Mouse (Mus musculus) megakaryocyte, adult 5-6 weeks (primary cell): ENCODE data around the gene Fam71f2. TPM values are rescaled to one million over a fixed set of nuclear protein-coding genes. Genes with fewer than 3 reads are reported as not detected.

Experiments
- ATAC-seq: 2 replicates; pipeline ENCODE4 v1.8.0; 2016; ENCODE audit warnings: mild to moderate bottlenecking, inconsistent platforms; ENCODE audit not compliant: poor library complexity, severe bottlenecking
- total RNA-seq, 2 experiments: library from RNA; stranded (forward) in 1 of 2; stranded (reverse) in 1 of 2; fragments of 153-499, 151-499 nt in 1 of 2; fragments of 221-1000, 200-1000 nt in 1 of 2; gene quantifications; 2 replicates each; pipeline versions ENCODE4 v1.2.3 to v1.2.4; 2015 to 2017

Fam71f2 gene
- total RNA-seq, 2 experiments from 2014 or later: not detected

DNA sequence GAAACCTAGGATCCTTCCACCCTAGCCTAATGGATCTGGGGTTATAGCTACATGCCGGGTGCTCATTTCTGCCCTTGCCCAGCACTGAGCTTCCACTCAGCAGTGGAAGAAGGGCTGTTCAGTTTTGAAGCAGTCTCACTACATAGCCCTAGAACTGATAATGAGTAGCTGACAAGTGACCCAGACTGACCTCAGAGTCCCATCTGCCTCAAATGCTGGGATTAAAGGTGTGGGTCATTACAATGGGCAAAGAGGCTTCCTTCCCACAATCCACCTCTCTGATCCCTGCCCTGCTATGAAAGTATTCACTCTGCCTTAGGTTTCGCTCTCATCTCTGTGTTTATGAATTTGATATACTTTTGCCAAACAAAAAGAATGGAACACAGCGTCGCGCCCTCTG is 2.6 kb upstream of the Fam71f2 start:
- no peak for ATAC-seq

- ATAC-seq: peak; percentile 73
These were observed 703 bp upstream of the Fam71f2 start for GRCm38 (mm10) chr6:29278513-29279267.

GRCm38 (mm10) chr6:29280671-29281070 is 1.3 kb downstream of the Fam71f2 start:
- no peak for ATAC-seq

DNA sequence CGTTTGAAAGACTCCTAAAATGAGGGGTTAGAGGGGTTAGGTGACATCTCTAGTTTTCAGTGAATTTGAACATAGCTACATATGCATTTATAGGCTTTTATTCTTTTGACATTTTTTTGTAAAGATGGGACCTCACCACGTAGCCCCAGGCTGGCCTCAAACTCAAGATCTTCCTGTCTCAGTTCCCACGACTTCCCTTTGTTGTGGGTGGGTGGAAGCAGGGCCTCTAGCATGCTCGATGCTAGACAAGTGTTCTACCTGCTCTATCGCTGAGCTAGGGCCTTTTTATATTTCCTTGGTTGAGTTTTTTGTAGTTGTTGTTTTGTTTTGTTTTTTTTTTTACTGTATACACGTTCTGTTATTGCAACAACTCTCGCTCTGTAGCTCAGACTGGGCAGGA is 7.5 kb downstream of the Fam71f2 start:
- no peak for ATAC-seq

- ATAC-seq: no peak
These were observed 8.1 kb downstream of the Fam71f2 start for GRCm38 (mm10) chr6:29287481-29287880.

GRCm38 (mm10) chr6:29287944-29288343 is 8.6 kb downstream of the Fam71f2 start:
- no peak for ATAC-seq

DNA sequence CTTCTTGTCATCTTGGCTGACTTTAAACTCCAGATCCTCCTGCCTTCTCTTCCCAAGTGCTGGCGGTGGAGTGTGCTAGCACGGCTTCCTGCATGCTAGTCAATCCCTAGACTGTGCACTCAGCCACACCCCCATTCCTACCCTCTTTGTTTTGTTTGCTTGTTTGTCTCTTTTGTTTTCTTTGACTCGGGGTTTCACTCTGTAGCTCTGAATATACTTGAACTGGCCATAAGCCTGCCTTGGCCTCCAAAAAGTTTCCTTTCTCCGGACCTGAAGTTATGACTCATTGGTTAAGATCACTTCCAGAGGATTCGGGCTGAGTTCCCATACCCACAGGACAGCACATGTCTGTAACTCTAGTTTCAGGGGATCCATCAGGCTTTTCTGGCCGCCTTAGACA is 9.3 kb downstream of the Fam71f2 start:
- ATAC-seq: no peak

GRCm38 (mm10) chr6:29299112-29299511 is 19.7 kb downstream of the Fam71f2 start:
- ATAC-seq: no peak

DNA sequence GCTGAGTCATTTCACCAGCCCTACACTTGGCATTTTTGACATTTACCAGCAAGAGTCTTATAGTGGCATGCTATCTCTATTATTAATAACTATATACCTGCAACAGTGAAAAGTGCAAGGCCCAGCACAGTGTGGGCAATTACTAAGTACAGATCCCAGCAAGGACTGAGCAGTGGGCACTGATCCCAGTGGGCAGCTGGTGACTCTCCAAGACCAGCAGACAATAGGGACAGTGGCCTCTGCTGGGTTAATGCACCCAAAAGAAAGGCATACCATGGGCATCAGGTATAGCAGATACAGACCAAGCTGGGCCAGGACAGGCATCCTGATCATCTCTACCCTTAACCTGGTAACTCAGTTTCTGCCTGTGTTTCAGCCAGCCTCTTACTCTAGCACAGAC is 23.9 kb downstream of the Fam71f2 start:
- ATAC-seq: no peak

DNA sequence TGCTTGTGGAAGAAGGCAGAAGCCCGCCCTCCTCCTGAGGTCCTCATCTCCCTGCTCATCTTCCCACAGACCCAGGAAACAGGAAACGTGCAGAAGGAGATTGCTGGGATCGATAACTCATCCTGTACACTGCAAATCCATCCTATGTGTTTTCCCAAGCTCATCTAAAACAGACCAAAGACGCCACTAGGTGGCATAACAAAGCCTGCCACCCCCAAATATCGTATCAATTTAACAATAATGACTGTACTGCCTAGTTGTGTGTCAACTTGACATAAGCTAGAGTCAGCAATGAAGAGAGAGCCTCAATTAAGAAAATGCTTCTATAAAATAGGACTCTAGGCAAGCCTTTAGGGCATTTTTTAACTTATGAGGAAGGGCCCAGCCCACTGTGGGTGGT is 24.3 kb downstream of the Fam71f2 start:
- no peak for ATAC-seq

DNA sequence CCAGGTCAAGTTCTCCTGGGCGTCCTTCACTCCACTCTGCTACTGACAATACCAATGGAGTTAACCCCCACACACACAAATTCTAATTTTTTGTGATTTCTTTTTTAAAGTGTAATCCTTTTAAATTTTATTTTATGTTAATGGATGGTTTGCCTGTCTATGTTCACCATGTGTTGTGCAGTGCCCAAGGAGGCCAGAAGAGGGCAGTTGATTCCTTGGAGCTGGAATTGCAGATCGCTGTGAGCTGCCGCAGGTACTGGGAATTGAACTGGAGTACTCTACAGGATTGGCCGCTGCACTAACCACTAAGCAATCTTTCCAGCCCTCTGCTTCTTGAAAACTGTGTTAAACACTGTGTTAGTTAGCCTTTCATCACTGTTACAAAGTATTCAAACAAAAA is 26.1 kb downstream of the Fam71f2 start:
- ATAC-seq: no peak

DNA sequence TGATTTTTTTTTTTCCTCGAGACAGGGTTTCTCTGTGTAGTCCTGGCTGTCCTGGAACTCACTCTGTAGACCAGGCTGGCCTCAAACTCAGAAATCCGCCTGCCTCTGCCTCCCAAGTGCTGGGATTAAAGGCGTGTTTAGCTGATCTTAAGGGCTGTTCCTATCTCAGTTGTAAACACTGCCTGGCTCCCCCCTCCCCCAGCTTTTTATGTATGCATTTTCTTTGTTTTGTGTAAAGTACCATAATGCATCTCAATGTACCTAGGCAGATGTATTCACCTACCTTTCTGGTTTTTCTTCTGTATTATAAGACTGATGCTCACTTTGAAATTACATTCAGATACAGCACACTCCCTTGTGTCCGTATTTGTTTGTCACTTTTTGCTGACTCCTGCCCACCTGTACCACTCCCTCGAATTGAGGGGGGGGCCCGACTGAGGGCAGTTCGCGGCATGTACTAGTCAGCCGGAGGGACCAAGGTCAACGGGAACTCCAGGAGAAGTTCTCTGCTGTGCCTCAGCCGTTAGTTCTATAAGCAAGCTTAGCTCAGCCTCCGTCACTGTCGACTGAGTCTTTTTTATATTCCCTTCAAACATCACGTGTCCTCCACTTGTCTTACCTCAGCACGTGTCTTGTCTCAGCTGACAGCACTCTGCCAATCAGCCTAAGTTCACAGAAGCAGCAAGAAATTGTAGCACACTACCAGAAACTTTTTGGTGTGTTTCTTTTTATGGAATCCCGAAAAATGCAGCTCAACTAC is 29.6 kb downstream of the Fam71f2 start:
- no peak for ATAC-seq

DNA sequence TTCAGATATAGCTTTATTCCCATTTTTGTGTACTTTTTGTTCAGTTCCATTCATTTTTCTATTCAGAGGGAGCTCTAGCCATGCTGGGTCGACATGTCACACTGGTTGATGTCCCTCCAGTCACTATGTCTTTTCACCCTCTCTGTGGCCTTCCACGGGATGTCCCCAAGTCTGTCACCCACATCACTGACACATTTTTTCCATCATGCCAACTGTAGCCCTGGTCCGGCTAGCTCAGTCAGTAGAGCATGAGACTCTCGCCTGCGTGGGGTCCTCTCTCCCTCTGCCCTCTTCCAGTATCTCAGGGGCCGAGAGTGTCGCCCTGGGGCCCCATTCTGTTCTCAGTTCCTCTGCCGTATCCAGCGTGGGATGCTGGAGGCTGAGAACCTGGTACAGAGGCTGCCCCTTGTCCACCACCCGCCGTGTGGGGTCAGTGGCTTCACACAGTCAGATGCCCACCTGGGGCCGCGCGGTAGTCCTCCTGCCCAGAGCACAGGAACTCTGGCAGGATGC is 34.4 kb downstream of the Fam71f2 start:
- ATAC-seq: no peak

DNA sequence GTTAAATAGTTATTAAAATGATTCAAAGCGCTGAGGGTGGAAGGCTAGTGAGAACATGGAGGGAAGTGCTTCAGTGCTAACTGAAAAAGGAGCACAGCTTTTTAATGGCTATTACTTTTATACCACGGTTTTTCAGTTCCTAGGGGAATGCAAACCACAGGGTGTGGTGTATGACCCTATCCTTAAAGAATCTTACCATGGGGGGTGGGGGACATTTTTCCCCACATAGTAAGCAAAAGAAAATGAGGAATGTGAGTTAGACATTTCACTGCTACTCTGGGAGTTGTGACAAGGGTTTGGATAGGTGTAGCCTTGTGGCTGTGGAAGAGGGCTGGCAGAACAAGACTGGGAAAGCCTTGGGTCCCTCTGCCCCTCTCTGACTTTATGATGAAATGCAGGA is 37.9 kb downstream of the Fam71f2 start:
- ATAC-seq: no peak

DNA sequence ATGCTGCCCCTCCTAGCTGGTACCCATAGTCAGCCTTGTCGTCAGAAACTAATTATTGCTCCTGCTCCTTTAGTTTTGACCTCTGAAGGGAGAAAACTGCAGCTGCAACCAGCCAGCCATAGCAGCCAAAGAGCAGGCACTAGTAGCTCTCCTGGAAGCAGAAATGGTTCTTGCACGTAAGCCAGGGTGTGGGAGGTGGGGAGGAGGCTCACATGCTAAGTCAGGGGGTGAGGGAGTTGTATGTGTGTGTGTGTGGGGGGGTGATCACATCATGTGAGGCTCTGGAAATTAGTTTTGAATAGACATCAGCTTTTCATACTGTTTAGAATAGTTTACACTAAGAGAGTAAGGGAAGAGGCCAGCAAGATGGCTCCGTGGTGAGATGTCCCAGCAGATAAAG is 38.5 kb downstream of the Fam71f2 start:
- ATAC-seq: no peak

- no peak for ATAC-seq
These were observed 39.5 kb downstream of the Fam71f2 start, which contains the start of gene Fam71f1 for GRCm38 (mm10) chr6:29318879-29319278. Gene Fam71f1 (plus strand): TSS chr6:29319140.

DNA sequence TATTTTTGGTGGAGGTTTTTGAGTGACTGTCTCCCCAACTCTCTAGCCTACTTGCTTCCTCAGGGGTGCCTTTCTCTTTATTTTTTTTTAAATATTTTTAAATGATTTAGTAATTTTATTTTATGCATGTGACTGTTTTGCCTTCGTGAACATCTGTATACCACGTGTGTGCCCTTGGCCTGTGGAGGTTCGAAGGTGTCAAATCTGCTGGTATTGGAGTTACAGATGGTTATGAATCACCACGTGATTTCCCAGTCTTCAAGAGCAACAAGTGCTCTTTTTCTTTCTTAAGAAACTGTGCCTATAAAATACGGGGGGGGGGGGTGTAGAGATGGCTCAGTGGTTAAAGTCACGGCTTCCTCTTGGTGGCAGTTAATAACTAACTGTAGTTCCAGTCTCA is 42.2 kb downstream of the Fam71f2 start:
- no peak for ATAC-seq

GRCm38 (mm10) chr6:29322147-29322546 is 42.8 kb downstream of the Fam71f2 start:
- no peak for ATAC-seq

- ATAC-seq: peak; percentile 54; the same call in 1 of the 2 replicates
These were observed 43.3 kb downstream of the Fam71f2 start for GRCm38 (mm10) chr6:29322735-29323134.

DNA sequence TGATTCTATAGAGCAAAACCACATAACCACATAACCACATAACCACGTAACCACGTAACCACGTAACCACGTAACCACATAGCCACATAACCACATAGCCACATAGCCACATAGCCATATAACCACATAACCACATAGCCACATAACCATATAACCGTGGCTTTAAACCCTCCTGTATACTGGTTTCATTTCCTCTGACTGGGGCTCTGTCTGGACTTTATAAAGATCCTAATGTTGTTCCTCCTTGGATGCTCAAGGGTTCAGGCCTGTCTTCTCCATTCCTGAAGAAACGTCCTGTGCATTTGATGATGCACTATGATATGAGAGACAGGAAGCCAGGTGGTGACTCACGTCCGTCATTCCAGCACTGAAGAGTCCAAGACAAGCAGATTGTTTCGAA is 47.6 kb downstream of the Fam71f2 start:
- no peak; the same call in 1 of the 2 replicates for ATAC-seq

DNA sequence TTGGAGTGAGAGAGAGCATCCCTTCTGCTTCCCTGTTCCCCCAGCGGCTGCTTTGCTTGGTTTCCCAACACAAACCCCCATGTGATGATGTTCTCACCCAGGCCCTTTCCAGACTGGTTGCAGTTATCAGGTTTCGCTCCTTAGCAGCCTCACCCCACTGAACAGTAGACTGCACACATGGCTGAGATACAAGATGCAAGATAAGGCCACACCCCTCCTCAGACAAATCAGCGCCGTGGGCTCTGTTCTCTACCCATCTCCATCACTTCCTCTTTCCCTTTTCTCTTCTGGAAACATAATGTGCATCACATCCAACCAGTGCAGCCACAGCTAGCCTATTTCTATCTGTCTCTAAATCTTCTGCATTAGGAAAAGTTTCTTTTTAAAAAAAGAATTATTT is 50.1 kb downstream of the Fam71f2 start:
- ATAC-seq: peak; percentile 51; the same call in 1 of the 2 replicates
